Mouse (Mus musculus) lung, adult 2 months (tissue): Measurements from ENCODE around the gene Ucp2. TPM values are rescaled to one million over a fixed set of nuclear protein-coding genes. Genes with fewer than 3 reads are reported as not detected.

Source experiments
- DNase-seq: peaks from one replicate; pipeline ENCODE4 v3.0.0; 2022
- H3K4me1 ChIP-seq: fragments of 200-500 bp; 2 replicates; pipeline ENCODE4 v1.6.1; 2011; ENCODE audit warnings: low read length; ENCODE audit not compliant: control insufficient read depth, insufficient read depth
- H3K4me3 ChIP-seq: fragments of 200-500 bp; replicated peaks from 2 replicates; pipeline ENCODE3; 2011; ENCODE audit warnings: low read depth, mild to moderate bottlenecking, control low read depth, low read length; ENCODE audit errors: extremely low read depth
- CTCF ChIP-seq: fragments of 200-500 bp; IDR thresholded peaks from 2 replicates; pipeline ENCODE4 v1.5.1; 2011; ENCODE audit warnings: mild to moderate bottlenecking, low read length, control low read depth; ENCODE audit not compliant: insufficient read depth
- POLR2A ChIP-seq: fragments of 200-500 bp; IDR thresholded peaks from 2 replicates; pipeline ENCODE4 v1.6.1; 2011; ENCODE audit warnings: low read depth, mild to moderate bottlenecking, control low read depth, low read length, borderline replicate concordance; ENCODE audit errors: extremely low read depth
- WGBS: fragments of 180-500 bp; shearing (Covaris S2); methylation state at CpG from one replicate; pipeline ENCODE4 v1.1.7; 2018; 5-methylcytosine and 5-hydroxymethylcytosine counted together
- polyA plus RNA-seq: library from polyadenylated mRNA; depleted of rRNA; stranded (reverse); fragments of >200 nt; gene quantifications from 2 replicates; pipeline ENCODE4 v1.2.3, GENCODE M21; 2012; rRNA removed

The Ucp2 gene
- polyA plus RNA-seq, 1 experiment: 467 TPM

- TF ChIP-seq CTCF: no peak
- TF ChIP-seq POLR2A: no peak
- WGBS: 19% methylated on average over 7 of the region's 7 CpGs
- Histone ChIP-seq H3K4me3 (peak overlapping the region; percentile 96), H3K4me1 (peaks cover 3% of the 10 kb centered on the region)
- DNase-seq: no peak
These were observed 44.4 kb downstream of the Ucp2 start for GRCm38 (mm10) chr7:100537519-100537902.

GRCm38 (mm10) chr7:100539516-100539915, 46.4 kb downstream of the Ucp2 start:
- Histone ChIP-seq H3K4me3 (no peak overlapping the region), H3K4me1 (peaks cover 3% of the 10 kb centered on the region)
- TF ChIP-seq POLR2A (no peak), CTCF (no peak)
- 86% methylated on average over 9 of the region's 9 CpGs for WGBS
- no peak for DNase-seq

- WGBS: 51% methylated on average over 1 of the region's 1 CpGs
These were observed 51.3 kb downstream of the Ucp2 start for GRCm38 (mm10) chr7:100544437-100544836.

GRCm38 (mm10) chr7:100547631-100548030, 54.5 kb downstream of the Ucp2 start:
- TF ChIP-seq POLR2A (no peak), CTCF (no peak)
- 45% methylated on average over 4 of the region's 4 CpGs for WGBS
- no peaks in the 10 kb centered on the region for H3K4me1 ChIP-seq
- no peak for DNase-seq
- no peak overlapping the region for H3K4me3 ChIP-seq

More at GRCm38 (mm10) chr7:100544437-100544836, 51.3 kb downstream of the Ucp2 start:
- DNase-seq: no peak
- TF ChIP-seq CTCF: no peak
- no peak for TF ChIP-seq POLR2A
- Histone ChIP-seq H3K4me1 (no peaks in the 10 kb centered on the region), H3K4me3 (no peak overlapping the region)

DNA sequence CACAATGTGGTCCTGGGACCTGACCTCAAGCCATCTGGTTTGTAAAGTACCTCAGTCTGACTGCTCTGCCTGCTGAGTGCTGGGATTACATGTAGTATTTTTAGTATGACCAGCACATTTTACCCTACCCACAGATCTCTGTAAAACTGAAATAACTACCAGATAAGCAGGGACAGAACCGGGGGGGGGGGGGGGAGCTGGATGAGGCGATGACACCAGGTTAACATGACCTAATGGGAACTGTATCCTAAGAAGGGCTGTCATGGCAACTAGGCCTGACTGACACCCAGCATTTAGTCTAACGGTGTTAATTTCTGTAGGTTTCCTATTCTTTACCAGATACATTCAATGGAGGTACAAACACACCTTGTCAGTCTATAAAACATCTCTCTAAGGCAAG, 56.7 kb downstream of the Ucp2 start:
- TF ChIP-seq POLR2A (no peak), CTCF (no peak)
- 88% methylated on average over 3 of the region's 3 CpGs for WGBS
- Histone ChIP-seq H3K4me1 (no peaks in the 10 kb centered on the region), H3K4me3 (no peak overlapping the region)
- no peak for DNase-seq

DNA sequence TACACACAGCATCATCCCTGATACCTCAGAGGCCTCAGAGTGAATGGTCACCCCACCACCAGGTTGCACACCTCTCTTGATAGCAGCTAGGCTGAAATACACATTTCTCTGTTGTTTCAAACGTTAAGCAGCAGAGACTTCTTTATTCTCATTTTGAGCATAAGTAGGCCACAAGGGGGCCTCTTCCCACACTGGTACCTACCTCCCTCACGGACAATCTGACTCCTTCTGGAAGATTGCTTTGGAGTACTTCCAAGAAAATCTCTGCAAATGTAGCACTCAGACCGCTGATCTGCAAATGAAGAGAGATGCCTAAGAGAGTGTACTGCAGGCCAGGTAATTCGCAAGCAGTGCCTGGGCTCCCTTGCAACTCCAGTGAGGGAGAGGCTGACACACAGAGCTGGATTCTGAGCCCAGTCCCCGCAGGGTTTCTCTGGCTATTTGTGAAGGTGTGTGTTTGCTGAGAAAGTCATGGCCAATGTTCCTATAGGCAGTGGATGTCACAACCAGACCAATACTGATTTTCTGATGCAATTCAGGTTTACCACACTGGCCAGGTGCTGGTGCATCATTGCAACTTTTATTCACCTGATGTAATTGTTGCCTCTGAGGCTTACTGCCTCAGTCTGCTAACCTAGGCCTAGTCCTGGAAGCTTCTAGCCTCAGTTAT, 57.3 kb downstream of the Ucp2 start:
- no peak for DNase-seq
- H3K4me1 ChIP-seq: no peaks in the 10 kb centered on the region
- WGBS: 45% methylated on average over 5 of the region's 5 CpGs
- H3K4me3 ChIP-seq: no peak overlapping the region
- no peak for TF ChIP-seq CTCF
- no peak for TF ChIP-seq POLR2A

Other genes starting within 250 kb of the Ucp2 start
- gene P4ha3, start 207.8 kb upstream of the Ucp2 start, polyA plus RNA-seq: 0.77 and 1.2 TPM in 2 replicates
- 14.7 and 16.6 TPM in 2 replicates for gene C2cd3, start 121.1 kb upstream of the Ucp2 start, polyA plus RNA-seq
- gene Ppme1, start 121.0 kb upstream of the Ucp2 start, polyA plus RNA-seq: 77.0 and 93.3 TPM in 2 replicates
- gene Ucp3, start 20.3 kb upstream of the Ucp2 start, polyA plus RNA-seq: 5.0 and 7.8 TPM in 2 replicates
- gene Dnajb13, start 21.6 kb downstream of the Ucp2 start, polyA plus RNA-seq: 8.3 and 15.2 TPM in 2 replicates
- 8.5 and 9.0 TPM in 2 replicates for gene Coa4, start 43.7 kb downstream of the Ucp2 start, polyA plus RNA-seq
- 30.3 and 42.9 TPM in 2 replicates for gene Rab6a, start 114.1 kb downstream of the Ucp2 start, polyA plus RNA-seq
- 5.9 and 10.4 TPM in 2 replicates for gene Mrpl48, start 115.0 kb downstream of the Ucp2 start, polyA plus RNA-seq
- gene Plekhb1, start 169.1 kb downstream of the Ucp2 start, polyA plus RNA-seq: 181 and 197 TPM in 2 replicates
- gene Fam168a, start 213.3 kb downstream of the Ucp2 start, polyA plus RNA-seq: 84.8 and 96.6 TPM in 2 replicates